Mouse (Mus musculus): ENCODE measurements at regions not wholly inside any gene's neighbourhood (a gene's known extent, or its start where the extent isn't known, plus 50 kb on each side); places are given as distances from the start of the nearest gene placed in this dataset.

DNA sequence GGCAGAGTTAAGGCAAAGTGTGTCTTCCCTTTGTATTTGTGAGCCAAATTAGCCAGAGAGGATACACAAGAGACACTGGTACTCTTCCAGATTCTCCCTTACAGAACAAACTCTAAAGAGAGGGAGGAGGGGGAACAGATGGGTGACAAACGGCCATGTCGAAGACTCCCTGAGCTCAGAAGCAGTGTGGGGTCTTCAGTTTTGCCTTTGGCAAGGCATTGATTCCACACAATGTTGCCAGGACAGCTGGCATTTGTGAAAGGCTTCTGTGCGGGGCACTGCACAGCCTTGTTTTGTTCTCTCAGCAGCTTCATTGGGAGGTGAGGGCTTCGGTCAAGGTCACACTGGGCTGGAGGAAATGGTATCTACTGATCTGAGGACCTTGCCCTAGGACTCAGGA, 253.9 kb downstream of the Sipa1l2 start:
- Histone ChIP-seq H3K4me3 (no peak overlapping the region), H3K36me3 (no peaks in the 10 kb centered on the region), H3K4me1 (peaks cover 12% of the 10 kb centered on the region), H3K27ac (no peak overlapping the region), H3K9ac (no peak overlapping the region), H3K27me3 (peaks cover 9% of the 10 kb centered on the region; the same call in 1 of the 2 replicates), H3K9me3 (replicated peaks) (no peaks in the 10 kb centered on the region), H3K4me2 (replicated peaks) (no peak overlapping the region)
- WGBS: 60% methylated on average over 4 of the region's 4 CpGs
- ATAC-seq (ENCODE audit: low FRiP score): no peak

DNA sequence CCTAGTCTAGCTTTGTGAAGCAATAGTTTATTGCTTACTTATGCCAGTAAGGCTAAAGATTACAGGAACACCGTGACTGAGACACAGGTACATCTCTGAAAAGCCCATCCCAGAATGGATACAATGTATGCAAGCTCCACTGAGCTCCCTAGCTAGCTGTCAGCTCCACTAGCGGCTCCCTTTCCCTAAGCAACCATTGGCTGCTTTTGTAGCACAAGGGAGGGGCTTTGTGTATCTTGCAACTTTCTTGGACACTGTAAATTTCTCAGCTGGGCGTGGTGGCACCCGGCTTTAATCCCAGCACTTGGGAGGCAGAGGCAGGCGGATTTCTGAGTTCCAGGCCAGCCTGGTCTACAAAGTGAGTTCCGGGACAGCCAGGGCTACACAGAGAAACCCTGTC, 254.6 kb downstream of the Sipa1l2 start:
- H3K4me1 ChIP-seq: peaks cover 18% of the 10 kb centered on the region
- peaks cover 9% of the 10 kb centered on the region; the same call in 1 of the 2 replicates for H3K27me3 ChIP-seq
- no peak overlapping the region for H3K27ac ChIP-seq
- H3K36me3 ChIP-seq: no peaks in the 10 kb centered on the region
- no peak for ATAC-seq (ENCODE audit: low FRiP score)
- H3K4me3 ChIP-seq: no peak overlapping the region
- no peak overlapping the region for H3K9ac ChIP-seq
- 81% methylated on average over 6 of the region's 6 CpGs for WGBS
- H3K4me2 ChIP-seq (replicated peaks): no peak overlapping the region
- no peaks in the 10 kb centered on the region for H3K9me3 ChIP-seq (replicated peaks)

DNA sequence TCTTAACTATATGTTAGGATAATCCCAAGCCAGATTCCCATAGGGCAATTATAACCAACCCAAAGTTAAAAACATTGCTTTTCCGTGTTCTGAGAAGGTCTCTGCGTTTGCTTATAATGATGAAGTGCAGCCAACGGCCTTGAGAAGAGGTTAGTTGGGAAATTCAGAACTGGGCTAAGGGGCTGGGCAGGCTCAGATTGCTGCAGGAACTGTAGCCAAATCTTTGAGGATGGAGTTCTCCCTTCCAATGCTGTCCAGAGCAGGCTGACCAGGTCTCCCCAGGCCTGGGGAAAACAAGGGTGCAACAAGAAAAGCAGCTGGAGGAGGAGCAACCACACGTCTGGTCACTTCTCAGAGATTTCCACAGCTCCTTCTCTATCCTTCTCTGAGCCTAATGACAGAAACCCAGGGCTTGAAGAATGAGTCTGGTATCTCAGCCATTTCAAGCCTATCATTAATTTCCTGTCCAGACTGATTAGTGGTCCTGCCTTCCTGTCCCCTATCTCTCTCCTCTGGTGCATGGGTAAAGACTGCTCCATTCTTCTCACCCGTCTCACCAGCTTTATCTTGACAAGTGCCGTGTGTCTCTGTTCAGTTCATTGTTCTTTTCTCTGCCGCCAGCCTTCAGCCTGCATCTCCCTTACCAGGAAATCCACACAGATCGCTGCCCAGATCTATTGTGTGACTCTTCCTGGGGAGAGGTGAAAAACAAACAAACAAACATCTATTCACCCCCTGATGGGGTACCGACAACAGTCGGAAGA, 255.2 kb downstream of the Sipa1l2 start:
- WGBS: 51% methylated on average over 10 of the region's 10 CpGs
- no peak for ATAC-seq (ENCODE audit: low FRiP score)
- H3K9ac ChIP-seq: no peak overlapping the region
- H3K4me1 ChIP-seq: peaks cover 21% of the 10 kb centered on the region
- H3K4me2 ChIP-seq (replicated peaks): no peak overlapping the region
- H3K4me3 ChIP-seq: no peak overlapping the region
- H3K9me3 ChIP-seq (replicated peaks): no peaks in the 10 kb centered on the region
- H3K27me3 ChIP-seq: peaks cover 9% of the 10 kb centered on the region; the same call in 1 of the 2 replicates
- H3K36me3 ChIP-seq: no peaks in the 10 kb centered on the region
- no peak overlapping the region for H3K27ac ChIP-seq

DNA sequence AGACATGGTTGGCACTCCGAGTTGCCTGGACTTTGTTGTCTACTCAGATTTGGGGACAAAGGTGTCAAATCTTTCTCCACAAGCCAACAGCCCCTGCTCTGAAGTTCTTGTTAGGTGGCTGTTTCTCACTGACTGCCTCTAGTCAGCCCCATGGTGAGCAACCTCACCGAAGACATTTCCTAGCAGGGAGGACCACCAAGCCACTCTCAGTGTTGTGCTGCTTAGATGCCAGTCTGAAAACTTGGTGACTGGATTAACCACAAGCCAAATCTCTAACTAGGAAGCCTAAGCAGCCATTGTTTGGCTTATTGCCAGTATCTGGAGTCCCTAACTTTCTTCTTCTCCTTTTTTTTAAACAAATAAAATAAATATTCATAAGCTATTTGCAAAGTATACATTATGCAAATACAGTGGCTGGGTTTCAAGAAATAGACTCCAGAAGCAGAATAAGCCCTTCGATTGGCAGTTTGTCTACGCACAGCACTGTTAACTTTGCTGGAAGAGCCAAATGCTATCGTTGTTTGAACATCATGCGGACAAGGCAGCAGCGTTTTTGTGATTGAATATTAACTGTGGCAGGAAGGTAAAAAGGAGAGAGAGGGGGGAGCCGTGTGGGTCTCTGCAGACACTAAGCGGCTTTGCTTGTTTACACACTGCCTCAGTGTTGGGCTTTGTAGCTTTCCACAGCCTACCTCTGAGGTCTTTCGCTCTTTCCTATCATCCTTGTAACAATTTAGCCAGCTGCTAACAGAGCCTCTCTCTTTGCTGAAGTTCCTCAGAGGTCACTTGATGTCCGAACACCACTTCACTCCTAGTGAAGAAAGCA, 257.4 kb downstream of the Disc1 start:
- no peak overlapping the region for H3K9ac ChIP-seq
- peaks cover 21% of the 10 kb centered on the region for H3K4me1 ChIP-seq
- H3K27me3 ChIP-seq: peaks cover 9% of the 10 kb centered on the region
- no peak overlapping the region for H3K4me3 ChIP-seq
- H3K4me2 ChIP-seq (replicated peaks): no peak overlapping the region
- no peaks in the 10 kb centered on the region for H3K36me3 ChIP-seq
- no peaks in the 10 kb centered on the region for H3K9me3 ChIP-seq (replicated peaks)
- no peak overlapping the region for H3K27ac ChIP-seq
- WGBS: 62% methylated on average over 11 of the region's 11 CpGs
- ATAC-seq (ENCODE audit: low FRiP score): no peak

Data from hindbrain, embryonic 12.5 days (tissue).